Mouse (Mus musculus) kidney, adult 2 months (tissue): ENCODE data around the gene Mgat4e. TPM values are rescaled to one million over a fixed set of nuclear protein-coding genes. Genes with fewer than 3 reads are reported as not detected.
"Not testable (repeated sequence)": the region's sequence is repeated elsewhere in the genome, so short reads cannot be mapped to it uniquely, and the experiment has no call there.

Experiments
- DNase-seq: peaks from one replicate; pipeline ENCODE4 v3.0.0; 2021
- H3K27ac ChIP-seq: fragments of 200-500 bp; 2 replicates; pipeline ENCODE4 v1.5.1; 2012; ENCODE audit warnings: low read depth, low read length, control low read depth, inconsistent platforms; ENCODE audit not compliant: insufficient read depth
- H3K27me3 ChIP-seq: fragments of 200-500 bp; replicated peaks from 2 replicates; pipeline ENCODE4 v1.6.1; 2012; ENCODE audit warnings: mild to moderate bottlenecking, moderate library complexity, low read length, inconsistent platforms; ENCODE audit not compliant: control insufficient read depth, insufficient read depth
- H3K36me3 ChIP-seq: fragments of 200-500 bp; 2 replicates; pipeline ENCODE4 v1.6.1; 2012; ENCODE audit warnings: mild to moderate bottlenecking, moderate library complexity, low read length, inconsistent platforms; ENCODE audit not compliant: control insufficient read depth, insufficient read depth
- H3K4me1 ChIP-seq: fragments of 200-500 bp; 2 replicates; pipeline ENCODE4 v1.6.1; 2011; ENCODE audit warnings: low read length; ENCODE audit not compliant: control insufficient read depth, insufficient read depth
- H3K4me3 ChIP-seq: fragments of 200-500 bp; 2 replicates; pipeline ENCODE4 v1.5.1; 2011; ENCODE audit warnings: mild to moderate bottlenecking, low read depth, low read length, control low read depth; ENCODE audit not compliant: insufficient read depth
- CTCF ChIP-seq: fragments of 200-500 bp; conservative IDR thresholded peaks from 2 replicates; pipeline ENCODE4 v1.5.1; 2011; ENCODE audit warnings: low read depth, mild to moderate bottlenecking, control low read depth, low read length, moderate library complexity, mixed read lengths; ENCODE audit not compliant: insufficient read depth, insufficient read length
- POLR2A ChIP-seq: fragments of 200-500 bp; IDR thresholded peaks from one replicate; pipeline ENCODE4 v1.6.1; 2011; ENCODE audit warnings: low read depth, low read length, control low read depth
- WGBS: fragments of 180-500 bp; shearing (Covaris S2); methylation state at CpG from one replicate; pipeline ENCODE4 v1.1.7; 2018; 5-methylcytosine and 5-hydroxymethylcytosine counted together
- polyA plus RNA-seq: library from polyadenylated mRNA; depleted of rRNA; stranded (reverse); fragments of >200 nt; gene quantifications from 2 replicates; pipeline ENCODE4 v1.2.3, GENCODE M21; 2012

Mgat4e gene
- polyA plus RNA-seq, 1 experiment: 0.11 TPM

DNA sequence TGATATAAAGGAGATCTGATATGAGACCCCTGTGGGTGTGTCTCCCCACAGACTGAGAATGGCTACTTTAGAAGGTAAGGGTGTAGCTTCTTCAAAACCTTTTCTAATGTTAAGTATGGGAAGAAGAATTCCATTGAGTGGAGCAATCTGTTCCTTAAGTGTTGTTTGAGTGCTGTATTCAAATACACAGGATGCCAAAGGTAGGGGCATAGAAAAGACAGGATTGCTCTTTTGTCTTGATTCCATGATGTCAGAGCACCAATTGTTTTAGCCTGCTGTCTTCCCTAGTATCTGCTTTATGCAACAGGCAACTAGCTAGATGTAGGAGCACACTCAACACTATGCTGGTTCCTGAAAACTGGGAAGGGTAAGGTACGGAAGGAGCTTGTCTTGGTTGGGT, 14.4 kb downstream of the Mgat4e start:
- Histone ChIP-seq H3K4me3 (no peak overlapping the region), H3K27me3 (no peaks in the 10 kb centered on the region), H3K36me3 (no peaks in the 10 kb centered on the region), H3K4me1 (no peaks in the 10 kb centered on the region), H3K27ac (no peak overlapping the region)
- no peak for DNase-seq
- TF ChIP-seq POLR2A: no peak
- TF ChIP-seq CTCF: no peak
- 100% methylated on average over 1 of the region's 1 CpGs for WGBS

DNA sequence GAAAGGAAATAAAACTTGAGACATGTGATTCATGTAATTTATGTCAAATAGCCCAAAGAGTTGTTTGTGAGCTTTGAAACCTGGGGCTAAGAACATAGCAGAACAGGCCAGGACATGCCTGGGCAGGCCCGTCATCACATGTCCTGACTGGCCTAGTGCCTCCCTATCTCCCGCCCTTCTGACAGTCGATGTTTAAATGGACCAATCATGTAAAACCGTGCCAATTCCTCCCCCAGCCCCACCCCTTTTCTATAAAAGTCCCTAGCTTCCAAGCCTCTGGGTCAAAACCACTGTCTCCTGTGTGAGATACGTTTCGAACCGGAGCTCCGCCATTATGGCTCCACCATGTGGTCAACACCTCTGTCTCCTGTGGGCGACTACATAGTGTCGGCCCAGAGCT, 15.8 kb downstream of the Mgat4e start:
- DNase-seq, H3K36me3 ChIP-seq, H3K27me3 ChIP-seq, H3K4me1 ChIP-seq, H3K27ac ChIP-seq, H3K4me3 ChIP-seq: not testable (repeated sequence)
- 93% methylated on average over 10 of the region's 10 CpGs for WGBS

DNA sequence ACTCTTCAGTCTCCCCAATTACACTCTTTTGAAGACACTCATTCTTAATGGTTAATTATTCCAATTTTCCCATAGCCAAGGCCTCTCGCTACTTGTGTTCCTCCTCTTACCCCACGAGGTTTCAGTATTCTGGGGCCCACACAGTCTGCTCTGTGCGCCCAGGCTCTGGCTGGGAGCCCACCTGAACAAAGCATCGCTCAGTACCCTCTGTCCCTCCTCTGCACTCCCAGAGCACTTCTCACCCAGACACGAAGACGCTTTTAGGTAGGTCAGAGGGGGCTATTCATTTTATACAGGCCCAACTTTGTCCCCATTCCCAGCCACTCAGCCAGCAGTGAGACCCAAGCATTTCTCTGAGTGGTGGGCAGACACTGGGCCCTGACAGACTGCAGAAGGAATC, 18.9 kb downstream of the Mgat4e start:
- Histone ChIP-seq H3K36me3 (no peaks in the 10 kb centered on the region), H3K27me3 (no peaks in the 10 kb centered on the region), H3K27ac (no peak overlapping the region), H3K4me1 (no peaks in the 10 kb centered on the region), H3K4me3 (no peak overlapping the region)
- no peak for DNase-seq
- 91% methylated on average over 6 of the region's 6 CpGs for WGBS
- TF ChIP-seq CTCF: no peak
- TF ChIP-seq POLR2A: no peak

DNA sequence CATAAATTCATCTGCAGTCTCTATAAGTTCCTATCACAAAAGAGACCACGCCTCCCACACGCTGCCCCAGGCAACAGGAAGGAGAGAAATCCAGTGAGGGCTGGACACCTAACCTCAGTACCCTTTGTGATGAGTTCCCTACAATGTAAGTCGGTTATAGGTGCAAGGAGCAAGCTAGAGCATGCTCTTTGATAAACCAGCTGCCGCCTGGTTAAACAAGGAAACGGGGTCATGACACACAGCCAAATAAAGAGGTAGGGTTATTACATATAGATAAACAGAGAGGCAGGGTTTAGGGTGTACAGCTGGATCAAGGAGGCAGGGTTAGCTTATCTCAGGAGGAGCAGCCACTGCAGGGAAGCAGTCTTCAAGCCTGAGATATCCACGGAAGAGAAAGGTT, 22.7 kb downstream of the Mgat4e start:
- no peaks in the 10 kb centered on the region for H3K36me3 ChIP-seq
- no peaks in the 10 kb centered on the region for H3K4me1 ChIP-seq
- DNase-seq: no peak
- no peaks in the 10 kb centered on the region for H3K27me3 ChIP-seq
- 80% methylated on average over 6 of the region's 6 CpGs for WGBS
- H3K4me3 ChIP-seq: no peak overlapping the region
- H3K27ac ChIP-seq: no peak overlapping the region
- no peak for TF ChIP-seq CTCF
- TF ChIP-seq POLR2A: no peak

DNA sequence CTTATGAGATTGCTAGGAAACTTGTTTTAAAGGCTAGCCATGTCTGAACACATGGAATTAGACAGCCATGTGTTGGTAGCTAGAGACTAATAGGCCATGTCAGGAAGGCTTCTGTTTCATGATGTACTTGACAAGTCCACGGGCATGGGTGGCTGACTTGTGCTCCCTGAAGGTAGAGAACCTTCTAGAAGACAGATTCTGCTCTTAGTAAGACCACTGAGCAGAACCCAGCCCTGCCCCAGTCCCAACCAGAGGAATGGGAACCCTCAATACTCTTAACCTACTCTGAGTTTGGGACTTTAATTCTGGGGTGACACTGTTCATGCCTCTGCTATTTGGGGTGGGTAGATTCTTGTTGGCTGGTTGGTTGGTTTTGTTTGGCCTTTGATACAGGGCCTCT, 24.5 kb downstream of the Mgat4e start:
- Histone ChIP-seq H3K4me1 (no peaks in the 10 kb centered on the region), H3K27me3 (no peaks in the 10 kb centered on the region), H3K36me3 (no peaks in the 10 kb centered on the region), H3K4me3 (no peak overlapping the region), H3K27ac (no peak overlapping the region)
- WGBS: 86% methylated on average over 1 of the region's 1 CpGs
- TF ChIP-seq CTCF (no peak), POLR2A (no peak)
- DNase-seq: no peak

DNA sequence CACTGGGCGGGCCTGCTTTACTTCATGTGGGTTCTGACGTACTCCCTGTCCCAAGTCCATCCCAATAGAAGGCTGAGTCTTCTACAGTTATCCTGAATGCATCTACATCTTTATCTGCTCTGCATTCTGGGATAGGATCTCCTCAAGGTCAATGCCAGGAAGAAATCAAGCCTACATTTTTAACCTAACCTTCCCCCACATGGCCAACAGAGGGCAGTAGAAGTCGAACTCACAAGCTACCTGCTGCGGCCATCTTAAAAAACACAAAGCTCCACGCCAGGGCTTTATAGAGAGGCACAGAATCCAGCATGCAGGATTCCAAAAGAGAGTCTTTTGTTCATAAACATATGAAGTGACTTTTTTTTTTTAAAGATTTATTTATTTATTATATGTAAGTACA, 25.1 kb downstream of the Mgat4e start:
- WGBS: 72% methylated on average over 5 of the region's 5 CpGs
- Histone ChIP-seq H3K27ac (no peak overlapping the region), H3K4me3 (no peak overlapping the region), H3K36me3 (no peaks in the 10 kb centered on the region), H3K27me3 (no peaks in the 10 kb centered on the region), H3K4me1 (no peaks in the 10 kb centered on the region)
- TF ChIP-seq CTCF (peak; percentile 45), POLR2A (no peak)
- DNase-seq: peak; percentile 17

DNA sequence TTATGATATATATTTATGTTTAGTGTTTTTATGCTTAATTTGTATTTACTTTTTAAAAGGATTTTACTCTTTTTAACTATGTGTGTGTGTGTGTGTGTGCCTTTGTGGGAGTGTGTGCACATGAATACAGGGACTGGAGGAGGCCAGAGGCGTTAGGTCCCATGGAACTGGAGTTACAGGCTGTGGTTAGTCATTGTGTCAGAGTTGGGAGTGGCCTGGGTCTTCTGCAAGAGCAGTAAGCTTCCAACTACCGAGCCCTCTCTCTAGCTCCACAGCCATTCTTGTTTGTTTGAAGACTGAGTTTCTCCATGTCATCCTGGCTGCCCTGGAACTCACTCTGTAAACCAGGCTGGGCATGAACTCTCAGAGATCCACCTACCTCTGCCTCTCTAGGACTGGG, 27.2 kb downstream of the Mgat4e start:
- WGBS: 59% methylated on average over 2 of the region's 2 CpGs
- H3K27me3 ChIP-seq: no peaks in the 10 kb centered on the region
- no peaks in the 10 kb centered on the region for H3K36me3 ChIP-seq
- TF ChIP-seq CTCF (no peak), POLR2A (no peak)
- no peaks in the 10 kb centered on the region for H3K4me1 ChIP-seq
- DNase-seq: no peak
- no peak overlapping the region for H3K4me3 ChIP-seq
- no peak overlapping the region for H3K27ac ChIP-seq

DNA sequence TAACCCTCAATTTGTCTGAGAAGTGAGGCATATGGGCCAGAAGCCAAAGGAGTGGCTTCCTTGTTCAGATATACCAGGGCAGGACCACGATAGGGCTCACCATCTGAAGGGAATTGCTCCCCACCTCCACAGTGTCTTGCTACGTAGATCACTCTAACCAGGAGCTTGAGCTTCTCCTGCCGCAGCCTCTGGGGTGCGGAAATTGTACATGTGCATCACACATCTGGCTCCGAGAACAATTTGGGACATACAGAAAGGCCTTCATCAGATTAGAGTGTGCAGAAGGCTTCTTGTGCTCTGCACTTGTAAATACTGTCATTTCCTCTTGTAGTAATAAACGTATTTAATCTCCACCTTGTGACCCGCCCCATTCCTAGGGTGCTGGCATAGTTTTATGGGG, 28.3 kb downstream of the Mgat4e start:
- H3K4me3 ChIP-seq: no peak overlapping the region
- WGBS: 87% methylated on average over 7 of the region's 7 CpGs
- TF ChIP-seq POLR2A: no peak
- no peak overlapping the region for H3K27ac ChIP-seq
- H3K4me1 ChIP-seq: no peaks in the 10 kb centered on the region
- no peaks in the 10 kb centered on the region for H3K27me3 ChIP-seq
- H3K36me3 ChIP-seq: no peaks in the 10 kb centered on the region
- DNase-seq: no peak
